Mouse (Mus musculus) MEL-GATA-1-ER (cell line): ENCODE results near the gene Atp1b1.

Experiments
- DNase-seq: peaks from one replicate; pipeline ENCODE4 v3.0.0-alpha.2; 2012; ENCODE audit warnings: low read depth; ENCODE audit errors: extremely low read depth

Atp1b1 gene

DNA sequence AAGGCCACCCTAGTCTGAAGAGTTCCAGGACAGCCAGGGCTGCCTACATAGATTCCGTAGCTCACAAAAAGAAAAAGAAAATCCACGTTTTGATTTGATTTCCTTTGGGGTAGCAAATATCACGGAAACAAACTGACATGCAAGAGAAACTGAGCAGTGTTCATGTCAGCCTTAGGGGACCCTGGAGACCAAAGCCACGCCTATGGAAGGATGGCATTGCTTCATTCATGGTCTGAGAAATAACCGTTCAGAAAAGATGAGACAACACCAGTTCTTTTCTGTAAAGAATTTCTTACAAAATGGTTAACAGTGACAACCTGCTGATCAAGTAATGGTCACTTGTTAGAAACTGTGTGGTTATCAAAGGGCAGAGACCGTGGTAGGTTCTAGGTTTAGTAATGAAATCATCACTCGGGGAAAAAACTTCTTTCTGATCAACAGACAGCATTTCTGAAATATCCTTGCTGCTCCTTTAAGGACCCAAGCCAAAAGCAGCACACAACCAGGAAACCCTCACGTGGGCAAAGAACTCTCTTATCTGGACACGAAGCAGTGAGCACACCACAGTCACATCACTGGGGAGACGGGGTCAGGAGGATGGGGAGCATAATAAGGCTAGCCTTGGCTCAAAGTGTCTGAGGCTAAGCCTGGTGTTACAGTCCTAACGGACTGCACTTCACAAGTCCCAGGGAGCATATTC is 17.3 kb downstream of the Atp1b1 start:
- peak; percentile 24 for DNase-seq

DNA sequence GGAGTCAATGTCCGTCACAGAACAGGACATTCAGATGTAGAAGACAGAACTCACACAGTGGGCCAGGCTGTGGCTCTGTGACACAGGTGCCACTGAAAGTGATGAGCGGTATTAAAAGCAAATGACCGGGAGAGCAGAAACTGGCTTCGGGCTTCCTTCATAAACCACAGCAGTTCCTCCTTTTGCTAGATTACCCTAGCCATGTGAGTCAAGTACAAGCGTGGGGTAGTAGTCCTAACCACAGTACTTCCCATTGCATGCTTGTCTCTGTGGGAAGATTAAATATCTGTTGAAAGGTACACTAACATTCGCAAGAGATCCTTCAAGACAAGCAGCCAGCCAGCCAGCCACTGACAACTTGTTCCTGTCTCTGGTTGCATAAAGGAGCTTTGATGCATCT is 17.9 kb downstream of the Atp1b1 start:
- DNase-seq = peak; percentile 76

DNA sequence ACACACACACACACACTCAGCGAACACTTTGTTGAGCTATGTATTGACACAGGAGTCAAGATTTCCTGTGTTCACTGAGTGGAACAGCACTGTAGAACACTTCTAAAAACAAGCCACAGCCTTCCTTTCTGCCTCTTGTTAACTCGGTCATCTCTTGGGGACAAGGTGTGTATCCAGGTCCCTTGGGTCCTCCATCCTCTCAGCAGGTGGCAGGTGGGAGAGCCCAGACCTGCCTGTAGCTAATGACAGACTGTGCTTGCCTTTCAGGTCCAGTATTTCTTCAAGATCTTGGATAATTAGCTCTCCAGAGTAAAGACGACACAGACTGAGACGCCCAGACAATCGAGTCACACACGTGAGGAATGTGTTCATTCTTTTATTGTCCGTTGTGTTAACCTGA is 21.4 kb downstream of the Atp1b1 start:
- no peak for DNase-seq

DNA sequence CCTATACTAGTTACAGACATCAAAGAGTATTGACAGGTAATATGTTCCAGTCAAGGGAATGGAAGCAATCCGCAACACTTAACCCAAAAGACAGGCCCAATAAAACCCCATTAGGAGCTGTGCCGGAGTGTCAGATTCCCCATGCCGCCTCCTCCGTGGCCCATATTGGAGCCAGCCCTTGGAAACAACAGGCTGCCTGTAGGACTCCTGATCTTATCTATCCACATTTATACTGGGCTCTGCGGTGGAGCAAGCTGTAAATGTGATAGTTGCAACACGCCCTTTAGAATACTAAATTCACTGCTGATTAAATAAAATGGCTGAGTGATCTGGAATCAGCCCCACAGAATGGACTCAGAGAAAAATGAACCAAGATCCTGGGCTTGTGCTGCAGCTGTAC is 24.1 kb downstream of the Atp1b1 start:
- no peak for DNase-seq

DNA sequence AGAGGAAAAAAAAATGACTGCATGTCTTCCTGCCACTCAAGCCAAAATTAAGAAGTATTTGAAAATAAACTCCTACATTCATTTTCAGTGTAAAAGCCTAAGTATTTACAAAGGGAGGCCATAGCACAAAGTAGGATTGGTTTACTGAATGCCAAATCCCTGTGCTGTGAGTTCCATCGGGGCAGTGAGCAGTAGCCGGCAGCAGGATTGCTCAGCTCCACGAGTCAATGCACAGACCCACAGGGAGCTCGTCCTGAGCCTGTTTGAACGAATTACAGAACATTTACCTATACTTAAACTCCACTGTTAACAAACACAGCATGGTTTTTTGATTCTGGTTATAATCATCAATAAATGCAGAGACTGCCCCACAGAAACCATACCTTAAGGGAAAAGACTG is 25.5 kb downstream of the Atp1b1 start:
- DNase-seq = no peak

DNA sequence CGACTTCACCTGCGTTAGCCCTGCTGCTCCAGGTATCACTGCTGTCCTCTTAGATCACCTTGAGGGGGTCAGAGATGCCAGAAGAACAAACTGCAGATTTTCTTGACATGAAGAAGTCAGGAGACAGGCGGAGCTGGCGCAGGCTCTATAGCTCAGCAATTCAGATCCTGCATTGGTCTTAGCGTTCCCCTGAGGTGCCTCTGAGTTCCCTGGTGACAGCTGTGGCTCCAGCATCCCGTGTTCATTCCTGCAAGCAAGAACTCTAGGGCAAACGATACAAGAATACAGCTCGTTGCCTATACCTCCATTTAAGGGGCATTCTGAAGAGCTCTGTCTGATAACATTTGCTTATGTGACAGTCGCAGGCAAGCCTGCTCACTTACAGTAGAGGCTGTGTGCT is 29.5 kb downstream of the Atp1b1 start:
- DNase-seq = no peak

DNA sequence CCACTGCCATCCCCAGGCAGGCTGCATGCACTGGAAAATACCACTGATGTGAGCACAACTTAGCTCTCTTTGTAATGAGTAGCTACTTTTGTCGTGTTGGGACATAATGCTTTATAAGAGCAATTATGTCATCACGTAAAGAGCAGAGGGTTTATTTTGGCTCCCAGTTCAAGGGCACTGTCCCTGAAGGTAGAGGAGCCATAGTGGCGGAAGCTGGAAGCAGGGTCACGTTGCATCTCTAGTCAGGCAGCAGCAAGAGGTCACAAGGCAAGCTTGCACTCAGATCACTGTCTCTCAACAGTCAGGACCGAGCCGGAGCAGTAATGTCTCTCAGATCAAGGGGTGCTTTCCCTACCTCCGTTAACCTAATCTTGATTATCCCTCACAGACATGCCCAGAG is 30.4 kb downstream of the Atp1b1 start:
- DNase-seq = no peak

DNA sequence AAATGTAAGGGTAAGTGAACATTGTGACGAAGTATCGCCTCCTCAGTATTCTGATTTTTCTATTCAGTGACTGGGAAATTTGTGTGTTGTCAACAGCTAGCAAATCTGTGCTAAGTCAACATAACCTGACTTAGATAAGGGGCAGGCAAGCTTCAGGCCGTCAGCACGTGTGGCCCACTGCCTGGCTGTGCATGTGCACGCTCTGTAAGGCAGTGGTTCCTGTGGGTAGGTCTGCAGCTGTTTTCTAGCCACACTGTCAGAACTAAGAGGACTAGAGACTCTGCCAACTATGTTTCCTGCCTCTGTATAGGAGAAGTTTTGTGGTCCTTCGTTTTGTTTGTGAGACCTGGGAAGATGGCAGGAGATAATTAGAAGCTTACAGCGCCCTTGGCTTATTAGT is 31.9 kb downstream of the Atp1b1 start:
- no peak for DNase-seq

DNA sequence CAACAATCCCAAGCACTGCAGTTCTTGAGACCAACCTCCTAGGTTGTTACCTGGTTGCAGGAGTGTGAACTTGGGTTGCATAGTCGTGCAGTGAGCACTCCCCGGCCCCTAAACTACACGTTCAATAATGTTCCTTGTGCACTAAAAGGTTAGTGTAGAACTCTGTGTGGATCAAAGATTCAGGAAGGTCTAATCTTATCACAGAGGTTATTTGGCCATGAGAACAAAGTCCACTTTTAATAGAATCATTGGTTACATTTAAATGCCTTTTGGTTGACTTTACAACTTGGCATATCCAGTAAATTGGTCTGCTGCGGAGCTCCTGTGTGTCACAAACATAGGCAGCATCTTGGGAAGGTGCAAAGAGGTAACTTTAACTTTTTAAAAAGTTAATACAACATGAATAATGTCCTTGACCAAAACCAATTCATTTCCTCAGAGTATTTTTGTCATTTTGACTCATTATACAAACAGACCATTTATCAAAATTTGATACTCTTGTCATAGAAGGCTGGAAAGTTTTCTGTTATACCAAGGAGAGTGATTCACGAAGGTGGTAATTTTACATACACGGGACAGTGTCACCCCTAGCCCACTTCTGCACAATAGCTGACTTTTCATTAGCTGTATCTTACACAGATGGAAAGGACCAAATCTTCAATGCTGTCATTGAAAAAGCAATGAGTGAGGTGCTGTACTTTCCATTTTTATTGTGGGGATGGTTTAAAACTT is 37.4 kb downstream of the Atp1b1 start:
- no peak for DNase-seq

DNA sequence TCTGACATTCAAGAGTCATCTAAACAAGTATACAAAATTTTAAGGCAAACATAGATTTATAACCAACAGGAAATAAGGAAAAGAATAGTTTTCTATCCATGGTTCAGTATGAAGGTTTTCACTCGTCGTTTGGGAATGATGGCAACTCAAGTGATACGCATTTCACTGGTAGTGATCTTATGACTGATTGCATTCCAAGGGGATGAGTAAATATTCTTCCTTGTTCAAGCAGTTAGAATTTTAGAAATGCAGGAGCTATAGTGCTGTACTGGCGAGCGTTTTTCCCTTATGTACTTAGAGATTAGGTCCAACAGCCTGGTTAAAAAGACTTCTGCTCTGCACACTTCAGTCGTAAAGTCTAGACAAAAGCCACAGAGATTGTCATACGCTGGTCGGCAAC is 38.8 kb downstream of the Atp1b1 start:
- DNase-seq = no peak

DNA sequence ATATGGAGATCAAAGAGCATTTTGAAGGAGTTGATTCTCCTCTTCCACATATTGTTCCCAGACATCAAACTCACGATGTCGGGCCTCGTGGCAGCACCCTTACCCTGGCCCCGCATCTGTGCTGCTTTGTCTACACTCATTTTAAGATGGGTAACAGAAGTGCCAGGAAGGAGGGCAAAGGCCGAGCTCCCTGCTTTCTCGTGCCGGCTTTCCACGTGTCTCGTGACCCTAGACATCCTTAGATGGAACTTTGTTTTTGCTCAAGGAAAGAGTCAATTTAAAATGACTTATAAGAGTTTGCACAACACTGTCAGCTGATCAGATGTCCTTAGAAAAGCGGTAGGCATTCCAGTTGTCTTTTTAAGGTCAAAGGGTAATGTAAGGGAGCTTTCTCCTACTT is 39.8 kb downstream of the Atp1b1 start:
- DNase-seq = no peak

DNA sequence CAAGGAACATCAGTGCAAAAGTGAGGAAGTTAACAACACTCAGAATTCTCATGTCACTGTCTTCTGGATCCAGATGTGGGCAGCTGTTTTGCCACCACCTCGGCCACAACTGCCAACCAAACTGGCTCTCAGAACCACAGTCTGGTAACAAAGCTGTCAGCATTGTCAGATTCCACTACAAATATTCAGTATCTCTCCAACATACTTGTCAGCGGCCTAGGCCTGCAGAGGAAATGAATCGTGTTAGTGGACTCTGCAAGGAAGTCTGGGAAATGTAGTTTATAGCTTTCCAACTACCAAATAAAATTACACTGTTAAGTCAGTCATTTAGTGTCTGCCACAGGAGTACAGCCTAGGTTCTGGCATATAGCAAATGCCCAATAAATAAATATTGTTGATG is 40.6 kb downstream of the Atp1b1 start:
- no peak for DNase-seq

DNA sequence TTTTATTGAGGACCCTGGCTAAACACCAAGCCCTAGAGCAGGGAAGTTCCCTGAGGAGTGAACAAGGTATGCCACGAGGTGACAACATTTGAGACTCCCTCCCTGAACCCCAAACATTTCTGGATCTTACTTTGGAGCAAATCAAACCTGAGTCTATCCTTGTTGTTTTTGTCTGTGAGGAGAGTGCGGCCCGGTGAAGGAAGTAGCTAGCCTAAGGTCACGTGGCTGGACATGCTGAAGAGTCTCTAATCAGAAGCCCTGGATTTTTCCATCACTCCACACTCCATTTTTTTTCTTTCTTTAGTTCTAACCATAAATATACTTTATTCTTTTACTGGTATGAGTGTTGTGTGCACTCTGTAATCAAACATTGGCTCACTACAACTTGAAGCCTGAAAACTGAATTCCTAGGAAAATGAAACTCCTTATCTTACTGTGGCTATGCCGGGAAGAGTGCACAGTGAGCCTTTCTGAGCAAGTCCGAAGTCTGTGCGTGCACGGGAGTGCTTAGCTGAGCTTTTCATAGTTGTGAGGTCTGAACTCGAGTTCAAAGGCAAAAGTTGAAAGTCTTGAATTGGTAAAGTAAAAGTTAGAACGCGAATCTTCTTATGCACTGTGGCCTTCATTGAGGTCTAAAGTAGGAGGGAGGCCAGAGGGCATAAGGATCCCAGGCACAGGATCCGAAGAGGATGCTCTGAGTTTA is 41.3 kb downstream of the Atp1b1 start:
- no peak for DNase-seq

DNA sequence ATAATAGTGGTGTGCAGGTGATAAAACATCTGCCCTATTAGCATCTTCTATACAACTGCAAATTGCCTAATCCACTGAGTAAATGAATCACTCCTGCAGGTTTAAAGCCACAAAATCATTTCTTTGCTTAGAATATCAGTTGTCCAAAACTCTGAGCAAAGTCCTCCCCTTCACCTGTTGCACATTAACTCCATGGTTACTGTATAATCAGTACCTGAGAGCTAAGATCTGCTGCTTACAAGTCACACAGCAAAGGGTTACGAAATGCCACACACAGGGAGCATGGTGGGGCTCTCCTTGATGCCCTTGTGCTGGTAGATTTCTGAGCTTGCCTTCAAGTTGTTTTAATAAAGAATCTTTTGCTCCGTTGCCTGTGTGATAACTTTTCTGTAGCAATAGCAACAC is 42.8 kb downstream of the Atp1b1 start:
- no peak for DNase-seq

DNA sequence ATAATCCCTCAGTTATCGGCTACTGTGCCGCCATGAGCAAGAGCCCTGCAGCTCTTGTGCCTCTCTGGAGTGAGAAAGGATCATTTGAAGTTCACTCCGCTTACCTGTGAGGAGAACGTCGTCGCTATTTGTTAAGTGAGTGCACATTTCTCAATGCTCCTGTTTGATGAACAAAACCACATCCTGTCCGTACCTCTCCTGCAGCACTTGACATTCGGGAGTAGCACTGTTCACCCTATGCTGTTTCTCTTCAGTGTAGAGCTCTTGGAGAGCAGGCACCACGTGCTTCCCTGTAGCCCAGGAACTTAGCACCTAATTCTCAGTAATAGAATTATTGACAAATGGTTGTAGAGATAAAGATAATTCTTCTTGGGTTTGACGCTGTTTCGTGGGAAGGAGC is 44.5 kb downstream of the Atp1b1 start:
- no peak for DNase-seq

DNA sequence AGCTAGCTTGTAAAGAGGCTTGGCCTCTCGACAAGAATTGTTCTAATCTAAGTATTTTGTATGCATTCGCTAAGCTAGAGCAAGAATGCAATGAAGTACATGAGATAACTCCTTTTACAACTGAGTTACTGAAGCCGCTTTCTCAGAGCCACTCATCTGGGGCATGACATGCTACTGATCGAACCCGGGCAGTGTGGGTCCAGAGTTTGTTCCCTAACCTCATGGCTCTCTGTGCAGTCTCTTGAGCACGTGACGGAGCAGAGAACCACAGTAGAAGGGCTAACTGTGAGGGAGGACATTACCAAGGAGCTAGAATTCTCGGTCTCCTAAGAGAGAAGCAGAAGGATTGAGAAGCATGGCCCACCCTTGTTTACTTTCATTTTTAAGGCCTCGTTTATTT is 45.2 kb downstream of the Atp1b1 start:
- DNase-seq = no peak

DNA sequence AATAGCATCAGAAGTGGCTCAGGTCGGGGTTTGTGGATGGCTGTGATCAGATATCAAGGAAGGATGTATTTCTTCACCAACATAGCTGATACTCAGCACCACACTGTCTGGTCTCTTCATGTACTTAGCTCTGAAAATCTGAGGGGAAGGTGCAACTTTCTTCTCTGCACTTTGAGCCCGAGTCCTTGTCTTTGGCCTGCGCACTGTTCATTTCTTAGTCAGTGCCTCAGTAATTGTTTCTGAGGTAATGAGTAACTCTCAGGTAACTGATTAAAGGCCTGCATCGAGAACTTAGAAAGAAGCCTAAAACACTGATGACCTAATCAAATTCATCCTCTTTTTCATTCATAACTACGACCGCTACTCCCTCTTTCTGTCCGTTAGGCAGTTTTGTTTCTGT is 46.8 kb downstream of the Atp1b1 start:
- no peak for DNase-seq

DNA sequence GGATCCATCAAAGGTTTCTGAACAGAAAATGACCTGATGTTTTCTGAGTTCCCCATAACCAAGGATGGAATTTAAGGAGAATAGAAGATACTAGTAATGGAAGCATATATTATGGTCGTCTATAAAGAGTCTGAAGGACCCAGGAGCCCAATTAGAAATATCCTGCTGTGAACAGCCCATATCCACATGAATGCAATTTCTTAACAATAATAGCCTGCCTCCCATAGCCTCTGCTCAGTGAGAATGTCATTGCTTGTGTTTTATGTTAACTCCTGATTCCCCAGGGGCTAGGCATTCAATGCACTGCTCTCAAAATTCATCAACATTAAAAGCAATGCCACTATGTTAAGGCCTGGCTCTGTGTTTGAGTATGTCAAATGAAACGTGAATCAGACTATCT is 49.5 kb downstream of the Atp1b1 start:
- DNase-seq = no peak

DNA sequence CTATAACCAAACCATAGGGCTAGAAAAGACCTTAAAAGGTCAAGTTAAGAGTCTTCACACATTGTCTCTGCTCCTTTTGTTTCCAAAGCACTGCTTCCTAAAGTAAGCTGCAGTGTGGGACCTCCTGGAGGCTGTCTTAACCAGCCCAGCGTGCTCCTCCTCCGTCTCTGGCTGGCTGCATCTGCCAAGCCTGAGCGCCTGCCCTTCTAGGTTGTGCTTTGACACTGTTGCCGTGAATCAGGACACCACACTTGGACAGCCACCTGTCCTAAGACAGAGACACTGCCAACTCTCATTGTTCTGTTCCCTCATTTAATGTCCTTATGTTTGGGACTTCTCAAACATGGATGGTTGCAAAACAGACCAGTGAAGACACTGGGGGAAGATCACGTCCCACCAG is 51.6 kb downstream of the Atp1b1 start:
- no peak for DNase-seq

DNA sequence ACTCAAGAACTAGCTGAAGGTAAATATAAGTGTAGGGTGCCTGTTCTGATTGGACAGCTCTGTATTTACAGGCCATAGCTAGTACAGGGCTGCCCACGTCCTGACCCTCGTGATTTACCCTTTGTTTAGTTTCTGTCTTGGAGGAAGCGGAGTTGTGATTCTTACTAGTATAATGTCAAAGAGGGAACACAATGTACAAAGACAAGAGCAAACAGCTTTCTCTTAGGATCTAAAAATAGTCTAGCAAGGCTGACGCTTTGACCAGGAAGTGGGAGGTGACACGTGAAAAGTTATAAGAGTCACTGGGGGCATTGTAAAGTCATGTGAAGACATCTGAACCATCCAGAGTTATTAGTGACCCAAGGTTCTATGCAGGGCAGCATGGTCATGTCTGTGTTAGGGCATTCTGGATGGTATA is 52.8 kb downstream of the Atp1b1 start:
- no peak for DNase-seq

DNA sequence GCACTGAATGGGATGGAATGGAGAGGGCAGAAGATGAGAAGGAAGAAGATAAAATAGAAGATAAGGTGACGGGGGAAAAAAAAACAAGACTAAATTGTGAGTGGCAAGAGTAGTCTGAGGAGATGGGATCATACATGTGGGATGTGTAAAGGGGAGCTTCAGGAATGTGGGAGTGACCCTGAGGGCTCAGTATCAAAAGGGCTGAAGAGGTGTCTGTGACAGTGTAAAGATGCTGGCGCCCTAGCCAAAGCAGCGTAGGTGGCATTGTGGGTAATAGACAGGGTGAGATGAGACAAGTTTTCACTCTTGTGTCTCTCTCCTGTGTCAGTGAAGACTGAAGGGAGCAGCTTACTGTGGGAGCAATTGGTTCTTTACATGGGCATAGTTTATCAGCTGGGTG is 58.6 kb downstream of the Atp1b1 start:
- no peak for DNase-seq

DNA sequence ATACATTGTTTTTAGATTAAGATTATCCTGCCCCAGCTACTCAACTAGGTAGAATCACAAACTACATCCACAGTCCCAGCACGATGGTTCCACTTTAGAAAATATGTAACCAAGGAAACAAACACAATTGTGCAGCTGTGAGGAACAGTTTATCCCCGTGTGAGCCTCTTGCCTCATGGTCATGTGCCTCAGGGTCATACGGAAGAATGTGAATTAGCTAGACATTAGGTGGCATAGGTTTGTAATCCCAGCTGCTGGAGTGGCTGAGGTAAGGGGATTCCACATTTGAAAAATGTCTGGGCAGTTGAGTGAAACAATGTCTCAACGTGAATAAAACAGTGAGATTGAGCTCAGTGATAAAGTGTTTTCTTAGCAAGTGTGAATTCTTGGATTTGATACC is 60.5 kb downstream of the Atp1b1 start:
- no peak for DNase-seq
